Mouse (Mus musculus) G1E (cell line): ENCODE data around the gene Shroom1.

Experiments used
- CTCF ChIP-seq: IDR thresholded peaks from 2 replicates; pipeline ENCODE4 v1.5.1; 2012; ENCODE audit warnings: low read depth, low read length, inconsistent platforms, mixed read lengths
- TAL1 ChIP-seq: conservative IDR thresholded peaks from 2 replicates; pipeline ENCODE4 v1.6.1; 2012; ENCODE audit warnings: low read depth, low read length, inconsistent platforms, mixed read lengths

GRCm38 (mm10) chr11:53483159-53483891 lies 26.3 kb downstream of the Shroom1 start:
- TF ChIP-seq CTCF (no peak), TAL1 (peak; percentile 88)
